Mouse (Mus musculus): ENCODE measurements around the gene Zbtb7a. TPM values are rescaled to one million over a fixed set of nuclear protein-coding genes. Genes with fewer than 3 reads are reported as not detected.
"Not testable (repeated sequence)": the region's sequence is repeated elsewhere in the genome, so short reads cannot be mapped to it uniquely, and the experiment has no call there.

The Zbtb7a gene
- polyA plus RNA-seq, 1 experiment from 2014 or later = 13.6 TPM

- Histone ChIP-seq H3K9ac (ENCODE audit: low read depth, low read length) (no peak overlapping the region), H3K36me3 (ENCODE audit: control insufficient read depth, insufficient read depth, low read length) (peaks cover 57% of the 10 kb centered on the region), H3K4me2 (ENCODE audit: low read length) (no peak overlapping the region), H3K27me3 (replicated peaks; ENCODE audit: control insufficient read depth, insufficient read depth, low read length) (no peaks in the 10 kb centered on the region), H3K9me3 (ENCODE audit: control insufficient read depth, low read length) (no peaks in the 10 kb centered on the region), H3K27ac (ENCODE audit: low read depth, low read length) (no peak overlapping the region), H3K4me1 (ENCODE audit: control insufficient read depth, insufficient read depth, low read depth, low read length) (peaks cover 30% of the 10 kb centered on the region), H3K4me3 (ENCODE audit: low read length) (no peak overlapping the region)
- ATAC-seq = no peak
- 91% methylated on average over 13 of the region's 13 CpGs for WGBS
These were observed 45.9 kb downstream of the Zbtb7a start for GRCm38 (mm10) chr10:81180946-81181345.

GRCm38 (mm10) chr10:81181860-81182259, 46.8 kb downstream of the Zbtb7a start:
- ATAC-seq; H3K4me3 ChIP-seq (ENCODE audit: low read length); H3K9ac ChIP-seq (ENCODE audit: low read depth, low read length); H3K27me3 ChIP-seq (replicated peaks; ENCODE audit: control insufficient read depth, insufficient read depth, low read length); H3K27ac ChIP-seq (ENCODE audit: low read depth, low read length); H3K4me2 ChIP-seq (ENCODE audit: low read length); H3K9me3 ChIP-seq (ENCODE audit: control insufficient read depth, low read length): not testable (repeated sequence)
- WGBS = 74% methylated on average over 12 of the region's 12 CpGs
- Histone ChIP-seq H3K4me1 (ENCODE audit: control insufficient read depth, insufficient read depth, low read depth, low read length) (peaks cover 28% of the 10 kb centered on the region), H3K36me3 (ENCODE audit: control insufficient read depth, insufficient read depth, low read length) (peaks cover 57% of the 10 kb centered on the region)

- H3K36me3 ChIP-seq (ENCODE audit: control insufficient read depth, insufficient read depth, low read length) = peaks cover 56% of the 10 kb centered on the region
- WGBS = 5% methylated on average over 53 of the region's 53 CpGs
- peak within 1 kb of the TSS; percentile 93 for H3K27ac ChIP-seq (ENCODE audit: low read depth, low read length)
- ATAC-seq = peak; percentile 96
- H3K4me3 ChIP-seq (ENCODE audit: low read length) = peak within 1 kb of the TSS; percentile 76
- H3K27me3 ChIP-seq (replicated peaks; ENCODE audit: control insufficient read depth, insufficient read depth, low read length) = no peaks in the 10 kb centered on the region
- no peaks in the 10 kb centered on the region for H3K9me3 ChIP-seq (ENCODE audit: control insufficient read depth, low read length)
- H3K4me2 ChIP-seq (ENCODE audit: low read length) = peak within 1 kb of the TSS; percentile 69
- peak within 1 kb of the TSS; percentile 75 for H3K9ac ChIP-seq (ENCODE audit: low read depth, low read length)
- peaks cover 23% of the 10 kb centered on the region for H3K4me1 ChIP-seq (ENCODE audit: control insufficient read depth, insufficient read depth, low read depth, low read length)
These were observed 47.6 kb downstream of the Zbtb7a start, which contains the start of gene Dapk3 for GRCm38 (mm10) chr10:81182336-81183333. Dapk3 (plus strand) TSS chr10:81183005.

- peak within 1 kb of the TSS; percentile 75 for H3K9ac ChIP-seq (ENCODE audit: low read depth, low read length)
- WGBS = 88% methylated on average over 5 of the region's 5 CpGs
- H3K27ac ChIP-seq (ENCODE audit: low read depth, low read length) = peak within 1 kb of the TSS; percentile 93
- no peaks in the 10 kb centered on the region for H3K27me3 ChIP-seq (replicated peaks; ENCODE audit: control insufficient read depth, insufficient read depth, low read length)
- ATAC-seq = no peak
- H3K4me3 ChIP-seq (ENCODE audit: low read length) = peak within 1 kb of the TSS; percentile 76
- H3K4me1 ChIP-seq (ENCODE audit: control insufficient read depth, insufficient read depth, low read depth, low read length) = peaks cover 14% of the 10 kb centered on the region
- H3K4me2 ChIP-seq (ENCODE audit: low read length) = peak within 1 kb of the TSS; percentile 69
- H3K36me3 ChIP-seq (ENCODE audit: control insufficient read depth, insufficient read depth, low read length) = peaks cover 45% of the 10 kb centered on the region
- no peaks in the 10 kb centered on the region for H3K9me3 ChIP-seq (ENCODE audit: control insufficient read depth, low read length)
These were observed 48.8 kb downstream of the Zbtb7a start, which contains the start of gene 4930442H23Rik for GRCm38 (mm10) chr10:81183805-81184204. 4930442H23Rik (minus strand) TSS chr10:81183849.

- Histone ChIP-seq H3K9ac (ENCODE audit: low read depth, low read length) (no peak overlapping the region), H3K27ac (ENCODE audit: low read depth, low read length) (no peak overlapping the region), H3K9me3 (ENCODE audit: control insufficient read depth, low read length) (no peaks in the 10 kb centered on the region), H3K4me3 (ENCODE audit: low read length) (no peak overlapping the region), H3K4me1 (ENCODE audit: control insufficient read depth, insufficient read depth, low read depth, low read length) (peaks cover 12% of the 10 kb centered on the region), H3K27me3 (replicated peaks; ENCODE audit: control insufficient read depth, insufficient read depth, low read length) (no peaks in the 10 kb centered on the region), H3K36me3 (ENCODE audit: control insufficient read depth, insufficient read depth, low read length) (peaks cover 38% of the 10 kb centered on the region), H3K4me2 (ENCODE audit: low read length) (no peak overlapping the region)
- WGBS = 73% methylated on average over 4 of the region's 4 CpGs
- ATAC-seq = no peak
These were observed 49.7 kb downstream of the Zbtb7a start for GRCm38 (mm10) chr10:81184765-81185164.

- H3K9ac ChIP-seq (ENCODE audit: low read depth, low read length) = no peak overlapping the region
- H3K9me3 ChIP-seq (ENCODE audit: control insufficient read depth, low read length) = no peaks in the 10 kb centered on the region
- H3K4me3 ChIP-seq (ENCODE audit: low read length) = no peak overlapping the region
- H3K4me2 ChIP-seq (ENCODE audit: low read length) = no peak overlapping the region
- H3K36me3 ChIP-seq (ENCODE audit: control insufficient read depth, insufficient read depth, low read length) = peaks cover 23% of the 10 kb centered on the region
- ATAC-seq = no peak
- peaks cover 15% of the 10 kb centered on the region for H3K4me1 ChIP-seq (ENCODE audit: control insufficient read depth, insufficient read depth, low read depth, low read length)
- WGBS = 96% methylated on average over 9 of the region's 9 CpGs
- H3K27ac ChIP-seq (ENCODE audit: low read depth, low read length) = no peak overlapping the region
- H3K27me3 ChIP-seq (replicated peaks; ENCODE audit: control insufficient read depth, insufficient read depth, low read length) = no peaks in the 10 kb centered on the region
These were observed 52.1 kb downstream of the Zbtb7a start for GRCm38 (mm10) chr10:81187161-81187560.

- Histone ChIP-seq H3K27me3 (replicated peaks; ENCODE audit: control insufficient read depth, insufficient read depth, low read length) (no peaks in the 10 kb centered on the region), H3K9ac (ENCODE audit: low read depth, low read length) (no peak overlapping the region), H3K4me2 (ENCODE audit: low read length) (no peak overlapping the region), H3K27ac (ENCODE audit: low read depth, low read length) (no peak overlapping the region), H3K4me3 (ENCODE audit: low read length) (no peak overlapping the region), H3K9me3 (ENCODE audit: control insufficient read depth, low read length) (no peaks in the 10 kb centered on the region), H3K4me1 (ENCODE audit: control insufficient read depth, insufficient read depth, low read depth, low read length) (peaks cover 19% of the 10 kb centered on the region), H3K36me3 (ENCODE audit: control insufficient read depth, insufficient read depth, low read length) (peaks cover 15% of the 10 kb centered on the region)
- no peak for ATAC-seq
- 78% methylated on average over 26 of the region's 26 CpGs for WGBS
These were observed 54.8 kb downstream of the Zbtb7a start for GRCm38 (mm10) chr10:81189821-81190220.

GRCm38 (mm10) chr10:81190236-81190911, 55.4 kb downstream of the Zbtb7a start:
- 71% methylated on average over 31 of the region's 31 CpGs for WGBS
- H3K9me3 ChIP-seq (ENCODE audit: control insufficient read depth, low read length) = no peaks in the 10 kb centered on the region
- H3K27me3 ChIP-seq (replicated peaks; ENCODE audit: control insufficient read depth, insufficient read depth, low read length) = peaks cover under 1% of the 10 kb centered on the region
- H3K4me3 ChIP-seq (ENCODE audit: low read length) = no peak overlapping the region
- H3K4me2 ChIP-seq (ENCODE audit: low read length) = no peak overlapping the region
- ATAC-seq = no peak
- no peak overlapping the region for H3K9ac ChIP-seq (ENCODE audit: low read depth, low read length)
- peaks cover 13% of the 10 kb centered on the region for H3K36me3 ChIP-seq (ENCODE audit: control insufficient read depth, insufficient read depth, low read length)
- H3K27ac ChIP-seq (ENCODE audit: low read depth, low read length) = no peak overlapping the region
- peaks cover 19% of the 10 kb centered on the region for H3K4me1 ChIP-seq (ENCODE audit: control insufficient read depth, insufficient read depth, low read depth, low read length)

GRCm38 (mm10) chr10:81190912-81191321, 55.9 kb downstream of the Zbtb7a start:
- H3K27me3 ChIP-seq (replicated peaks; ENCODE audit: control insufficient read depth, insufficient read depth, low read length) = peaks cover 5% of the 10 kb centered on the region
- WGBS = 67% methylated on average over 6 of the region's 6 CpGs
- no peak overlapping the region for H3K27ac ChIP-seq (ENCODE audit: low read depth, low read length)
- peaks cover 11% of the 10 kb centered on the region for H3K36me3 ChIP-seq (ENCODE audit: control insufficient read depth, insufficient read depth, low read length)
- H3K9ac ChIP-seq (ENCODE audit: low read depth, low read length) = no peak overlapping the region
- H3K9me3 ChIP-seq (ENCODE audit: control insufficient read depth, low read length) = no peaks in the 10 kb centered on the region
- ATAC-seq = no peak
- H3K4me2 ChIP-seq (ENCODE audit: low read length) = no peak overlapping the region
- no peak overlapping the region for H3K4me3 ChIP-seq (ENCODE audit: low read length)
- H3K4me1 ChIP-seq (ENCODE audit: control insufficient read depth, insufficient read depth, low read depth, low read length) = peaks cover 19% of the 10 kb centered on the region

Data from hindbrain, embryonic 16.5 days (tissue).